Mouse (Mus musculus) neural tube, embryonic 13.5 days (tissue): ENCODE results near the gene Stat3. TPM values are rescaled to one million over a fixed set of nuclear protein-coding genes. Genes with fewer than 3 reads are reported as not detected.
A peak's percentile ranks its signal among the peaks of the same experiment; 100 is the strongest.

ENCODE experiments used
- ATAC-seq: fragments of 200-750 bp; cut with Nextera tagmentation; 2 replicates; pipeline ENCODE4 v1.8.0; 2017; ENCODE audit warnings: low read depth, mild to moderate bottlenecking, moderate TSS enrichment, moderate library complexity
- H3K27ac ChIP-seq: fragments of 300-500 bp; sonication (generic); replicated peaks from 2 replicates; pipeline ENCODE4 v1.5.1; 2015; ENCODE audit warnings: moderate library complexity, mild to moderate bottlenecking, inconsistent platforms
- H3K27me3 ChIP-seq: fragments of 300-500 bp; sonication (generic); 2 replicates; pipeline ENCODE4 v1.6.1; 2015; ENCODE audit warnings: mild to moderate bottlenecking, inconsistent platforms
- H3K36me3 ChIP-seq: fragments of 300-500 bp; sonication (generic); 2 replicates; pipeline ENCODE4 v1.6.1; 2015; ENCODE audit warnings: mild to moderate bottlenecking, inconsistent platforms
- H3K4me1 ChIP-seq: fragments of 300-500 bp; sonication (generic); replicated peaks from 2 replicates; pipeline ENCODE4 v1.6.1; 2015; ENCODE audit warnings: inconsistent platforms
- H3K4me2 ChIP-seq: fragments of 300-500 bp; sonication (generic); 2 replicates; pipeline ENCODE4 v1.6.1; 2015; ENCODE audit warnings: inconsistent platforms, mild to moderate bottlenecking, moderate library complexity
- H3K4me3 ChIP-seq: fragments of 300-500 bp; sonication (generic); 2 replicates; pipeline ENCODE4 v1.5.1; 2015; ENCODE audit warnings: mild to moderate bottlenecking, inconsistent platforms
- H3K9ac ChIP-seq: fragments of 300-500 bp; sonication (generic); 2 replicates; pipeline ENCODE4 v1.6.1; 2015; ENCODE audit warnings: moderate library complexity, mild to moderate bottlenecking, inconsistent platforms
- H3K9me3 ChIP-seq: fragments of 300-500 bp; sonication (generic); 2 replicates; pipeline ENCODE4 v1.6.1; 2016; ENCODE audit warnings: inconsistent platforms
- WGBS: fragments of 180-500 bp; shearing (Covaris S2); methylation state at CpG from one replicate; pipeline ENCODE4 v1.1.7; 2015; 5-methylcytosine and 5-hydroxymethylcytosine counted together
- polyA plus RNA-seq: library from polyadenylated mRNA; unstranded; fragments of >200 nt; fragmentation: Nextera tagmentation; extraction: Ambion mirVana; gene quantifications from 2 replicates; pipeline ENCODE4 v1.2.1, GENCODE M21; 2015

Stat3 gene
- polyA plus RNA-seq, 1 experiment from 2014 or later, result 82.3 TPM

GRCm38 (mm10) chr11:100938711-100939511, 429 bp downstream of the Stat3 start:
- Histone ChIP-seq H3K27me3 (no peaks in the 10 kb centered on the region), H3K27ac (peak overlapping the region; percentile 88), H3K4me1 (peaks cover 43% of the 10 kb centered on the region), H3K36me3 (no peaks in the 10 kb centered on the region), H3K9me3 (no peaks in the 10 kb centered on the region), H3K4me3 (peak overlapping the region; percentile 98), H3K9ac (peak overlapping the region; percentile 94), H3K4me2 (peak overlapping the region; percentile 71)
- peak; percentile 99 for ATAC-seq
- under 1% methylated on average over 47 of the region's 48 CpGs for WGBS

- Histone ChIP-seq H3K9me3 (no peaks in the 10 kb centered on the region), H3K4me1 (peaks cover 43% of the 10 kb centered on the region), H3K27me3 (no peaks in the 10 kb centered on the region), H3K9ac (peak overlapping the region; percentile 94), H3K4me3 (peak overlapping the region; percentile 98), H3K27ac (peak overlapping the region; percentile 39), H3K4me2 (peak overlapping the region; percentile 71), H3K36me3 (no peaks in the 10 kb centered on the region)
- ATAC-seq, result no peak
- WGBS, result 23% methylated on average over 5 of the region's 5 CpGs
Observed at GRCm38 (mm10) chr11:100938112-100938511, 1.2 kb downstream of the Stat3 start.

GRCm38 (mm10) chr11:100937295-100937694, 2.0 kb downstream of the Stat3 start:
- Histone ChIP-seq H3K9me3 (no peaks in the 10 kb centered on the region), H3K4me1 (peaks cover 43% of the 10 kb centered on the region), H3K36me3 (no peaks in the 10 kb centered on the region), H3K27me3 (no peaks in the 10 kb centered on the region), H3K4me2 (peak overlapping the region; percentile 71), H3K9ac (peak overlapping the region; percentile 94; the same call in 1 of the 2 replicates), H3K27ac (peak overlapping the region; percentile 6), H3K4me3 (peak overlapping the region; percentile 98)
- ATAC-seq, result no peak
- WGBS, result 54% methylated on average over 4 of the region's 4 CpGs

DNA sequence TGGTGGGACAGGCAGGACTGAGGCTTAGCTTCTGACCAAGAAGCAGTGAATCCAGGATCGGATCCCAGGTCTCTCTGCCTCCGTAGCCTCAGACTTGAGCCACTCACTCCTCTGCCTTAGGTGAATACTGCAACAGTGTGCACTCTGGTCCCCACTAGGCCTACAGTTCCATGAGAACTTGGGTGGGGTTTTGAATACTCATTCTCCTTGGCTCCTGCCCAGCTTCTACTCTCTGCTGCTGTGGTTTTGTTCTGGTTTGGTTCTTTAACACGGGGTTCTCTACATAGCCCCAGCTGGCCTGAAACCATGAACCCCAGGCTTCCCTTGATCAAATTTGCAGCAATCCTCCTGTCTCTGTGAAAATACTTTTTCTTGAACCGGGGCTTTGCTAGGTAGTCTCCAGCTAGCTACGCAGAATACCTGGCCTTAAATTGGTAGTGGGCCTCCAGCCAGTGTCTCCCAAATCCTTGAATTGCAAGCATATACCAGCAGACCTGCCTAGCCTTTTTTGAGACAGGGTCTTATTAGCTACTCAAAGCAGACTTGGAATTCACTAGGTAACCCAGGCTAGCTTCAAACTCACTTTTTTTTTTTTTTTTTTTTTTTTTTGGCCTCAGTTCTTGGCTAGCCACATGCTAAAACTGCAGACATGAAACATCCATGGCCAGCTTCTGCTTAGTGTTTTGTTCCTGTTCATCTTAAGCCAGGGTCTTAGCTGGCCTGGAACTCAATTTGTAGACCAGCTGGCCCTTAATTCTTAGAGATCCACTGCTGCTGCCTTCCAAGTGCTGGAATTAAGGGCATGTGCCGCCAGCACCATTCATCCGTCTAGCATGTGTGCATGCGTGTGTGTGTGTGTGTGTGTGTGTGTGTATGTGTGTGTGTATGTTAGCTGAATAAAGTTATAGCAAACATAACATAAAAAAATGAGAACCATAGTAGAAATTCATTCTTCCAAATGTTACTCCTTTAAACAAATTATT, 3.7 kb downstream of the Stat3 start:
- H3K27me3 ChIP-seq, result no peaks in the 10 kb centered on the region
- H3K4me1 ChIP-seq, result peaks cover 59% of the 10 kb centered on the region
- H3K9me3 ChIP-seq, result no peaks in the 10 kb centered on the region
- no peak overlapping the region for H3K4me3 ChIP-seq
- H3K9ac ChIP-seq, result no peak overlapping the region
- H3K4me2 ChIP-seq, result no peak overlapping the region
- H3K36me3 ChIP-seq, result no peaks in the 10 kb centered on the region
- no peak overlapping the region for H3K27ac ChIP-seq
- ATAC-seq, result no peak
- 85% methylated on average over 8 of the region's 8 CpGs for WGBS

DNA sequence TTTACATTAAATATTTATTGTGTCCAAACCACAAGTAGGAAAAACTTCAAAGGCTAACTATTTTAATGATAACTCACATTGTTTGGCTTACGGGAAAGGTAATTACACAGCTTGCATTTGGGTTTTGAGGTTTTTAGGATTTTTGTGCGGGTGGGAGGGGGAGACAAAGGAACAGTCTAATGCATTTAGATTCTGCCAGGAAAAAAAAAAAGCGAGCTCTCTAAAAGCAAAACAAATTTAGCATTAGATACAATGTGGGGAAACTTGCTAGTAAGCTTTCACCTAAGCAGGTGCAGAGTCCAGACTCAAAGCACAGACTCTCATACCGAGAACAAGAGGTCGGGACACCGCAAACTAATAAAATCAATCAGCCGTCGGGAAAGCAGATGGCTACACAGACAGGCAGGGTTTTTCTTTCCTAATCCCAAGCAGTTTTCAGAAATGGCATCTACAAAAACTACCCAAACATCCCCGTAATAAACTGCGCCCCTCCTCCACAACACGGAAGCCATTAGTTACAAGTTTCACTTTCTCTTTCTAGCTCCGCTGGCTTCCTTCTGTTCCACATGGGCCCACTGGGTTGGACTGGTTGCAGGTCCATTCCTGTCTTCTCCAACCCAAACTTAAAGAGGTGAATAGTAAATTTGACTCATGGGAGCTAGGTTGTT, 8.0 kb downstream of the Stat3 start:
- Histone ChIP-seq H3K4me1 (peaks cover 32% of the 10 kb centered on the region), H3K9ac (no peak overlapping the region; the same call in 1 of the 2 replicates), H3K36me3 (no peaks in the 10 kb centered on the region), H3K27me3 (no peaks in the 10 kb centered on the region), H3K27ac (no peak overlapping the region), H3K9me3 (no peaks in the 10 kb centered on the region), H3K4me2 (0 out of 2 replicates have a peak overlapping the region, but pooled peaks have one; percentile 9), H3K4me3 (no peak overlapping the region)
- ATAC-seq, result no peak
- 47% methylated on average over 12 of the region's 12 CpGs for WGBS

DNA sequence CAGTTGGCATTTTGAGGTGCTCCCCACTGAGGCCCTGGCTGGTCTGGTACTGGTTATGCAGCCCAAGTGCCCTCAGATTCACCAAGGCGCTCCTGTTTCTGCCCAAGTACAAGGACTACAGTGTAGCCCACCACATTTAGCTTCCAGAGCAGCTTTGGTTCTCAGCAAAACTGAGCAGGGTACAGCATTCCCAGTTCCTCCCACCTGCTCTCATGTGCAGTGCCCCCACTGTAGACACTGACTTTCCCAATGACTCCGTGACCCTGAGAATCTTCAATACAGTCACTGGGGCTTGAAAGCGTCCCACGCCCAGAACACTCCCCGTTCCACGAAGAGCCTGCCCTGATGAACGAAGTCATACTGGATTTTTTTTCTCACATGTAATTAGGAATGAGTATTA, 8.7 kb downstream of the Stat3 start:
- ATAC-seq, result no peak
- peaks cover 25% of the 10 kb centered on the region for H3K4me1 ChIP-seq
- H3K4me2 ChIP-seq, result no peak overlapping the region
- H3K9me3 ChIP-seq, result no peaks in the 10 kb centered on the region
- H3K36me3 ChIP-seq, result no peaks in the 10 kb centered on the region
- H3K27ac ChIP-seq, result no peak overlapping the region
- H3K9ac ChIP-seq, result no peak overlapping the region
- WGBS, result 79% methylated on average over 7 of the region's 7 CpGs
- H3K4me3 ChIP-seq, result no peak overlapping the region
- no peaks in the 10 kb centered on the region for H3K27me3 ChIP-seq

GRCm38 (mm10) chr11:100927386-100927785, 12.0 kb downstream of the Stat3 start:
- ATAC-seq, result no peak
- no peak overlapping the region for H3K27ac ChIP-seq
- no peak overlapping the region for H3K9ac ChIP-seq
- H3K36me3 ChIP-seq, result no peaks in the 10 kb centered on the region
- no peaks in the 10 kb centered on the region for H3K9me3 ChIP-seq
- H3K4me2 ChIP-seq, result no peak overlapping the region
- no peak overlapping the region for H3K4me3 ChIP-seq
- peaks cover 19% of the 10 kb centered on the region for H3K4me1 ChIP-seq
- H3K27me3 ChIP-seq, result no peaks in the 10 kb centered on the region
- WGBS, result 93% methylated on average over 3 of the region's 3 CpGs

GRCm38 (mm10) chr11:100924386-100924919, 14.9 kb downstream of the Stat3 start:
- H3K9me3 ChIP-seq, result no peaks in the 10 kb centered on the region
- H3K4me2 ChIP-seq, result no peak overlapping the region
- no peaks in the 10 kb centered on the region for H3K27me3 ChIP-seq
- no peaks in the 10 kb centered on the region for H3K4me1 ChIP-seq
- no peak overlapping the region for H3K27ac ChIP-seq
- no peak overlapping the region for H3K4me3 ChIP-seq
- WGBS, result 95% methylated on average over 1 of the region's 1 CpGs
- ATAC-seq, result no peak
- H3K9ac ChIP-seq, result no peak overlapping the region
- H3K36me3 ChIP-seq, result no peaks in the 10 kb centered on the region

GRCm38 (mm10) chr11:100920887-100921624, 18.3 kb downstream of the Stat3 start:
- no peak overlapping the region for H3K4me3 ChIP-seq
- WGBS, result 94% methylated on average over 4 of the region's 4 CpGs
- no peaks in the 10 kb centered on the region for H3K27me3 ChIP-seq
- no peak for ATAC-seq
- H3K27ac ChIP-seq, result no peak overlapping the region
- 0 out of 2 replicates have a peak, but pooled peaks cover 11% of the 10 kb centered on the region for H3K36me3 ChIP-seq
- no peak overlapping the region for H3K9ac ChIP-seq
- H3K4me1 ChIP-seq, result no peaks in the 10 kb centered on the region
- no peak overlapping the region for H3K4me2 ChIP-seq
- no peaks in the 10 kb centered on the region for H3K9me3 ChIP-seq

GRCm38 (mm10) chr11:100918007-100918406, 21.3 kb downstream of the Stat3 start:
- no peak overlapping the region for H3K27ac ChIP-seq
- no peaks in the 10 kb centered on the region for H3K27me3 ChIP-seq
- no peak overlapping the region for H3K9ac ChIP-seq
- no peaks in the 10 kb centered on the region for H3K4me1 ChIP-seq
- H3K36me3 ChIP-seq, result peaks cover 23% of the 10 kb centered on the region
- ATAC-seq, result no peak
- H3K4me3 ChIP-seq, result no peak overlapping the region
- H3K4me2 ChIP-seq, result no peak overlapping the region
- 87% methylated on average over 5 of the region's 5 CpGs for WGBS
- H3K9me3 ChIP-seq, result peaks cover 4% of the 10 kb centered on the region; the same call in 1 of the 2 replicates

DNA sequence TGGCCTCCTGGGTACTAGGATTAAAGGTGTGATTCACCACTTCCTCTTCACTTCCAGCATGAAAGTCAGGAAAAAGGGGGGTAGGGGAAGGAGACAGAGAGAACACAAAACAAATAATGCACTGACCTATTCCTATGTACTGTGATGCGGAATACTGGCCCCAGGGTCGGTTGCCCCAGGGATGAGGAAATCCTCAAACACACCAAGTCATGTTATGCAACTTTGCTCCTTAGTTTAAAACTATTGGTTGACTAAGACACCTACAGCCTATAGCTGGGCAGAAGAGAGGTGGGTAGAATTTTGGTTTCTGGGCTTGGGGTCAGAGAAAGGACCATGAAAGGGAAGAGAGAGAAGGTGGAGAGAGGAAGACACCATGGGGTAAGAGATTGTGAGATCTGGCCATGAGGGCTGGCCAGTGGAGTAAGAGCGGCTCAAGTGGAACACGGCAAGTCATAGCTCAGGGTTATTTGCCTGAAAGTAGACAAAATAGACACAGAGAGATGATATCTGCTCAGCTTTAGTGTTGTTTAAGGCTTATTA, 22.8 kb downstream of the Stat3 start:
- no peak overlapping the region for H3K4me2 ChIP-seq
- H3K4me1 ChIP-seq, result no peaks in the 10 kb centered on the region
- H3K4me3 ChIP-seq, result no peak overlapping the region
- ATAC-seq, result no peak
- H3K27ac ChIP-seq, result no peak overlapping the region
- peaks cover 23% of the 10 kb centered on the region for H3K36me3 ChIP-seq
- 92% methylated on average over 4 of the region's 4 CpGs for WGBS
- H3K27me3 ChIP-seq, result no peaks in the 10 kb centered on the region
- peaks cover 4% of the 10 kb centered on the region; the same call in 1 of the 2 replicates for H3K9me3 ChIP-seq
- H3K9ac ChIP-seq, result no peak overlapping the region
